Mouse (Mus musculus): Measurements from ENCODE around the gene Parp14. TPM values are rescaled to one million over a fixed set of nuclear protein-coding genes. Genes with fewer than 3 reads are reported as not detected.

The Parp14 gene
- 0.60 and 0.78 TPM in 2 replicates for polyA plus RNA-seq (2012; rRNA removed)

DNA sequence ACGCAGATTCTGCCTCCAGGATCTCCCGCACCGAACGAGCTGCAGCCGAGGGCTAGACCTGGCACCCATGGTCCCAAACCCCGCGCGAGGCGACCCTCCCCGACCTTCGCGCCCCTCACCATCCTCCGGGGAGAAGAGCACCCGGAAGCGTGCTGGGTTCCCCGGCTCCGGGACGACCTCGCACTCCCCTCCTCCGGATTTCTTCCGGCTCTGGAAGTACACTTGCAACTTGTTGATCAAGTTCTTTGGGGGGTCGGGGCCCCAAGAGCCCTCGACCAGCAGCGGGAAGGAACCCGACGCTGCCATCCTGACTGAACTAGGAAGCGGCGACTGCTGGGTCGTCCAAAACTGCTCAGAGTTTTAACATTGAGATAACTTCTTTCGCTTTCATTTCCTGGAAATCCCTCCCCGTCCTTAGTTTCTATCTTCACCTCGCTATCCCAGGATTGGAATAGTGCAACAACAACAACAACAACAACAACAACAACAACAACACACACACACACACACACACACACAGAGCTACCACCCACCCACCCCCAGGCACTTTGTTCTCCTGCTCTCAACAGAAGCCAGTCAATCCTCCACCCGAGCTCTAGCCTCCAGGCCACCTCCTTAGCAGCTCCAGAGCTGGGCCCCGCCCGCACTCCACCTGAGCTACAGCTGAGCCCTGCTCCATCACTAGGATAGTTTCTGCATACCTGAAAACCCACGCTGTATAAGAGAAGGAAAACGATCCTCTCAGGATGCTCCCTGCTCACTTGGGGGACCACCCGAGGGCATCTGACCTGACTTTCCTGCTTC is at the start of gene Parp14:
TSS of gene Parp14 (minus strand) at position 497 of the 804 bp plus-strand sequence.

Other genes starting within 250 kb of the Parp14 start
- 5.8 and 7.4 TPM in 2 replicates for gene Dirc2, start 102.2 kb downstream of the Parp14 start, polyA plus RNA-seq (2012; rRNA removed)
- 0.86 and 1.5 TPM in 2 replicates for gene Hspbap1, start 101.2 kb downstream of the Parp14 start, polyA plus RNA-seq (2012; rRNA removed)
- 0.77 and 1.0 TPM in 2 replicates for gene Parp9, start 66.9 kb upstream of the Parp14 start, polyA plus RNA-seq (2012; rRNA removed)
- gene Dtx3l, start 67.6 kb upstream of the Parp14 start, polyA plus RNA-seq (2012; rRNA removed): 1.2 and 1.7 TPM in 2 replicates
- 1.2 and 1.5 TPM in 2 replicates for gene Kpna1, start 107.2 kb upstream of the Parp14 start, polyA plus RNA-seq (2012; rRNA removed)
- 0.13 and 0.45 TPM in 2 replicates for gene Wdr5b, start 169.6 kb upstream of the Parp14 start, polyA plus RNA-seq (2012; rRNA removed)
- 9.8 and 14.6 TPM in 2 replicates for gene Fam162a, start 200.1 kb upstream of the Parp14 start, polyA plus RNA-seq (2012; rRNA removed)
- 0.70 and 1.1 TPM in 2 replicates for gene Ccdc58, start 200.1 kb upstream of the Parp14 start, polyA plus RNA-seq (2012; rRNA removed)

All from stomach, adult 2 months (tissue).